Mouse (Mus musculus) hindbrain, embryonic 16.5 days (tissue): ENCODE results near the gene Kdm2a. TPM values are rescaled to one million over a fixed set of nuclear protein-coding genes. Genes with fewer than 3 reads are reported as not detected.

Experiments used
- ATAC-seq: fragments of 200-750 bp; cut with Nextera tagmentation; 2 replicates; pipeline ENCODE4 v1.8.0; 2017; ENCODE audit warnings: moderate TSS enrichment, moderate library complexity
- H3K27ac ChIP-seq: fragments of 300-500 bp; sonication (generic); 2 replicates; pipeline ENCODE4 v1.5.1; 2014; ENCODE audit warnings: low read depth, mild to moderate bottlenecking, control low read depth, low read length, moderate library complexity
- H3K27me3 ChIP-seq: fragments of 300-500 bp; sonication (generic); replicated peaks from 2 replicates; pipeline ENCODE4 v1.6.1; 2014; ENCODE audit warnings: low read length; ENCODE audit not compliant: control insufficient read depth, insufficient read depth
- H3K36me3 ChIP-seq: fragments of 300-500 bp; sonication (generic); 2 replicates; pipeline ENCODE4 v1.6.1; 2014; ENCODE audit warnings: mild to moderate bottlenecking, low read length, moderate library complexity, mixed read lengths; ENCODE audit not compliant: control insufficient read depth, insufficient read depth
- H3K4me1 ChIP-seq: fragments of 300-500 bp; sonication (generic); 2 replicates; pipeline ENCODE4 v1.6.1; 2014; ENCODE audit warnings: low read depth, low read length; ENCODE audit not compliant: control insufficient read depth, insufficient read depth
- H3K4me2 ChIP-seq: fragments of 300-500 bp; sonication (generic); 2 replicates; pipeline ENCODE4 v1.6.1; 2014; ENCODE audit warnings: mild to moderate bottlenecking, low read length, control low read depth, moderate library complexity
- H3K4me3 ChIP-seq: fragments of 300-500 bp; sonication (generic); 2 replicates; pipeline ENCODE4 v1.5.1; 2014; ENCODE audit warnings: mild to moderate bottlenecking, low read length, control low read depth, moderate library complexity
- H3K9ac ChIP-seq: fragments of 300-500 bp; sonication (generic); 2 replicates; pipeline ENCODE4 v1.6.1; 2014; ENCODE audit warnings: low read depth, mild to moderate bottlenecking, control low read depth, low read length, moderate library complexity
- H3K9me3 ChIP-seq: fragments of 300-500 bp; sonication (generic); 2 replicates; pipeline ENCODE4 v1.6.1; 2014; ENCODE audit warnings: mild to moderate bottlenecking, low read length, moderate library complexity; ENCODE audit not compliant: control insufficient read depth
- WGBS: fragments of 180-500 bp; shearing (Covaris S2); extraction: QIAGEN DNeasy Blood & Tissue Kit; methylation state at CpG from one replicate; pipeline ENCODE4 v1.1.7; 2014; 5-methylcytosine and 5-hydroxymethylcytosine counted together
- polyA plus RNA-seq: library from polyadenylated mRNA; unstranded; fragments of >200 nt; fragmentation: Nextera tagmentation; extraction: Ambion mirVana; gene quantifications from 2 replicates; pipeline ENCODE4 v1.2.1, GENCODE M21; 2015

Gene Kdm2a
- polyA plus RNA-seq, 1 experiment from 2014 or later = 29.8 TPM

GRCm38 (mm10) chr19:4290749-4291148 lies 107.3 kb downstream of the Kdm2a start:
- Histone ChIP-seq H3K27ac (no peak overlapping the region), H3K4me2 (no peak overlapping the region), H3K4me3 (no peak overlapping the region), H3K4me1 (no peaks in the 10 kb centered on the region), H3K9ac (no peak overlapping the region), H3K36me3 (peaks cover 62% of the 10 kb centered on the region), H3K27me3 (no peaks in the 10 kb centered on the region), H3K9me3 (no peaks in the 10 kb centered on the region)
- WGBS = 65% methylated on average over 15 of the region's 15 CpGs
- no peak for ATAC-seq

- Histone ChIP-seq H3K36me3 (peaks cover 33% of the 10 kb centered on the region), H3K4me1 (peaks cover 17% of the 10 kb centered on the region)
Measured at GRCm38 (mm10) chr19:4283653-4284052, 114.4 kb downstream of the Kdm2a start.

DNA sequence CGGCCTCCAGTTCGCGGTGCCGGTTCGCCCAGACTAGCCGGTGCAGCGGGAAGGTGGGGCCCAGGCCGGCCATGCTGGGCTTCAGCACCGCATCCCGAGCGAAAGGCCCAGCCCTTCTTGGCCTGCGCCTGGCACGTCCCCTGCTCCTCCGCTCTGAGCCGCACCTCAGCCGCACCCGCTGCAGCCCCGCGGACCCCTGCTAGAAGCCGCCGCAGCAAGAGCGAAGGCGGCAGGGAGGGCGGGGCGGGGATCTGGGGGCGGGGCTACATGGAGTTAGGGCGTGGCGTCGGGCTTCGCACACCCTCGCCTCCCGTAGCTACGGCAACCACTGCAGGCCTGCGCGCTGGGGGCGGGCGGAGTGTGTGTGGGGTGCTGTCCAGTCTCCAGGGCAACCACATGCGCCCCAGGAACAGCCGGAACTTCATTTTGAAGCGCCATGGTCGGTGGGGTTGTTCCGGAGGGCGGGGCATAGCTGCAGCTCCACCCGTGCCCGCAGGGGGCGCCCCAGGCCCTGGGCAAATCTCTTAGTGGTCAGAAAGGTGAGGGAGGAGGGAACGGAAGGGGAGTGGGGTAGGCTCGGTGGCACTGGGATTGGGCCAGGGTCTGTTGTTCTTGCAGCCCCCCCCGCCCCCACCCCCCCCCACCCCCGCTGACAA lies 115.1 kb downstream of the Kdm2a start, which contains the start of gene Ankrd13d:
Gene Ankrd13d (minus strand): TSS at position 240 of the 656 bp plus-strand sequence.
- WGBS = 0% methylated on average over 48 of the region's 50 CpGs
- ATAC-seq = peak; percentile 95

More at GRCm38 (mm10) chr19:4283653-4284052, 114.4 kb downstream of the Kdm2a start:
- 47% methylated on average over 7 of the region's 7 CpGs for WGBS
- H3K9me3 ChIP-seq = peaks cover 2% of the 10 kb centered on the region
- H3K4me3 ChIP-seq = peak overlapping the region; percentile 72
- no peak for ATAC-seq
- H3K4me2 ChIP-seq = peak overlapping the region; percentile 75
- H3K9ac ChIP-seq = peak overlapping the region; percentile 91
- no peaks in the 10 kb centered on the region for H3K27me3 ChIP-seq
- peak overlapping the region; percentile 85 for H3K27ac ChIP-seq

DNA sequence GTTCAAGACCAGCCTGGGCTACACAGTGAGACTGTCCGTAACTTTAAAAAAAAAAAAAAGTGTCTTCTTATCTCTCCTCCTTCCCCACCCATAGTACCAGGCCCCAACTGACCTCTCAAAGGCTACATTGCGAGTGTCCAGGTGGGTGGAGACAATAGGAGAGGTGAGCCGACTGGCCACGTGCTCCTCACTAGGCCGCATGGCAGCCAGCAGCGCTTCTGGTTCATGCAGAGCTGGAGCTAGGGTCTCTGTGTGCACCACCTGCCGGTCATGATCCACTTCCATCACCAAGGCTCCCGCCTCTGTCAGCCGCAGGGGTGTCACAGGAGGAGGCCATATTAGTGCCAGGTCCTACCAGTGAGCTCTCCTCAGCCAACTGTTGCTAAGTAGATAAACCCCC lies 117.7 kb downstream of the Kdm2a start:
- Histone ChIP-seq H3K4me3 (no peak overlapping the region), H3K9ac (no peak overlapping the region), H3K9me3 (peaks cover 7% of the 10 kb centered on the region), H3K4me2 (no peak overlapping the region), H3K4me1 (peaks cover 17% of the 10 kb centered on the region), H3K27me3 (no peaks in the 10 kb centered on the region), H3K27ac (no peak overlapping the region), H3K36me3 (peaks cover 14% of the 10 kb centered on the region)
- WGBS = 97% methylated on average over 9 of the region's 9 CpGs
- no peak for ATAC-seq

More for the DNA sequence above, 115.1 kb downstream of the Kdm2a start, which contains the start of gene Ankrd13d:
- Histone ChIP-seq H3K4me2 (peak within 1 kb of the TSS; percentile 75), H3K36me3 (peaks cover 28% of the 10 kb centered on the region), H3K27me3 (no peaks in the 10 kb centered on the region), H3K9ac (peak within 1 kb of the TSS; percentile 91), H3K4me3 (peak within 1 kb of the TSS; percentile 72), H3K9me3 (peaks cover 2% of the 10 kb centered on the region), H3K27ac (peak within 1 kb of the TSS; percentile 85), H3K4me1 (peaks cover 17% of the 10 kb centered on the region)

DNA sequence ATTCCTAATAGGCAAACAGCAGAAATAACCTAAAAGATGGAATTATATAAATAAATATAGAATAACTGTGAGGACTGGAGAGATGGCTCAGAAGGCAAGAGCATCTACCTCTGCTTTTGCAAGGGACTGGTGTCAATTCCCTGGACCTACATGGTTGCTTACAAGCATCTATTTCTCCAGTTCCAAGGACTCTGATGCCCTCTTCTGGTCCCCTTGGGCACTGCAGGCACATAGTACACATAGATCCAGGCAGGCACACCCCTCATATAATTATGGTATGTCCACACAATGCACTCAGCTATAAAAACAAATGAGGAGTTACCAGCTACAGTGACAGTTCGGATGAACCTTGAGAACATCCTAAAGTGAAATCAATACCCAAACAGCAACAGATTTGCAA lies 118.6 kb downstream of the Kdm2a start:
- no peak overlapping the region for H3K9ac ChIP-seq
- H3K27ac ChIP-seq = no peak overlapping the region
- peaks cover 7% of the 10 kb centered on the region for H3K9me3 ChIP-seq
- WGBS = 98% methylated on average over 1 of the region's 1 CpGs
- peaks cover 14% of the 10 kb centered on the region for H3K36me3 ChIP-seq
- H3K4me3 ChIP-seq = no peak overlapping the region
- no peak for ATAC-seq
- no peak overlapping the region for H3K4me2 ChIP-seq
- H3K27me3 ChIP-seq = no peaks in the 10 kb centered on the region
- peaks cover 17% of the 10 kb centered on the region for H3K4me1 ChIP-seq

GRCm38 (mm10) chr19:4270972-4271371 lies 127.1 kb downstream of the Kdm2a start:
- H3K27ac ChIP-seq = no peak overlapping the region
- H3K4me2 ChIP-seq = no peak overlapping the region
- H3K36me3 ChIP-seq = peaks cover 5% of the 10 kb centered on the region
- ATAC-seq = no peak
- peaks cover 5% of the 10 kb centered on the region; the same call in 1 of the 2 replicates for H3K27me3 ChIP-seq
- 94% methylated on average over 11 of the region's 11 CpGs for WGBS
- H3K4me3 ChIP-seq = no peak overlapping the region
- H3K9me3 ChIP-seq = peaks cover 2% of the 10 kb centered on the region
- H3K9ac ChIP-seq = no peak overlapping the region
- peaks cover 10% of the 10 kb centered on the region for H3K4me1 ChIP-seq

- no peak overlapping the region for H3K4me3 ChIP-seq
- H3K27ac ChIP-seq = no peak overlapping the region
- no peak overlapping the region for H3K4me2 ChIP-seq
- H3K4me1 ChIP-seq = peaks cover 10% of the 10 kb centered on the region
- peaks cover 5% of the 10 kb centered on the region; the same call in 1 of the 2 replicates for H3K27me3 ChIP-seq
- H3K36me3 ChIP-seq = peaks cover 3% of the 10 kb centered on the region
- no peak for ATAC-seq
- H3K9me3 ChIP-seq = no peaks in the 10 kb centered on the region
- H3K9ac ChIP-seq = no peak overlapping the region
- 67% methylated on average over 6 of the region's 6 CpGs for WGBS
Measured at GRCm38 (mm10) chr19:4270187-4270586, 127.9 kb downstream of the Kdm2a start.

DNA sequence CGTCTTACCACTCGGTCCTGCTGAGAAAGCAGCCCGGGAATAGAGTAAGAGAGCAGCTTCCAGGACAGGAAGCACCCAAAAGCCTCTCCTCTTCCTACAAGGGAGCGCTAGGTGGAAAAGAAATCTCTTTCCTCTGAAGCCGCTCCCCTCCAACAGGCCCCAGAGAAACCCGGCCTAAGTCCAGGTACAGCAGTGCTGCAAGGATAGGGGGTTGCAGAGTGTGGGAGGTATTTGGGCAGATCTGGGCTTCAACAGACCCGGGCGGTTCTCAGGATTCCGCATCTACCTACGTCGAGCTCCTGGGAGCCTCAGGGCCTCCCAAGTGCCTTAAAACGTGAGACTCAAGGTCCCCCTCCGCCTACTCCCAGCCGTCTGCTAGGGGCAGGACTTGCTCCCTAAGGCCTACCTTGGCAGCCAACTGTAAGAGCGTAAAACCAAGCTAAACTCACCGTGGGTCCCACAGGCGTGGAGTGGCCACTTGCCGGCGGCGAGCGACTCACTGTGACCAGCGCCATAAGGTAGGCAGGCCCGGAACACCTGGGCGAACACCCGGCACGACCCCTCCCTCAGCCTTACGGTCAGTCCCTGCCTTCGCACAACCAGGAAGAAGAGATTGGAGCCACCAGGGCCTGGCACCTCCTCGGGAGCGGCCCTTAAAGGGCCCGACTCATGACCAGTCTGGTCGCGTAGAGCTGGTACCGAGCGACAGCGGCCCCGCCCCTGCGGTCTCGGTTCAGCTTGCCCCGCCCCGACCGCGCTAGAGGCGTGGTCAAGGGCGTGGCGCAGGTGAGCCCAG lies 129.3 kb downstream of the Kdm2a start, which contains the start of gene Ssh3:
Gene Ssh3 (minus strand): TSS at position 615 of the 796 bp plus-strand sequence.
- peak; percentile 80 for ATAC-seq
- 7% methylated on average over 43 of the region's 46 CpGs for WGBS
- Histone ChIP-seq H3K9ac (peak within 1 kb of the TSS; percentile 64), H3K4me3 (peak within 1 kb of the TSS; percentile 41), H3K9me3 (no peaks in the 10 kb centered on the region), H3K36me3 (peaks cover 3% of the 10 kb centered on the region), H3K4me1 (peaks cover 10% of the 10 kb centered on the region), H3K4me2 (peak within 1 kb of the TSS; percentile 61), H3K27ac (no peak within 1 kb of the TSS), H3K27me3 (peaks cover 5% of the 10 kb centered on the region; the same call in 1 of the 2 replicates)

GRCm38 (mm10) chr19:4265956-4266355 lies 132.1 kb downstream of the Kdm2a start:
- peaks cover 10% of the 10 kb centered on the region for H3K4me1 ChIP-seq
- peaks cover 3% of the 10 kb centered on the region; the same call in 1 of the 2 replicates for H3K36me3 ChIP-seq
- H3K27ac ChIP-seq = no peak overlapping the region
- no peak overlapping the region for H3K9ac ChIP-seq
- no peak for ATAC-seq
- no peaks in the 10 kb centered on the region for H3K9me3 ChIP-seq
- H3K4me2 ChIP-seq = no peak overlapping the region
- H3K27me3 ChIP-seq = peaks cover 4% of the 10 kb centered on the region; the same call in 1 of the 2 replicates
- no peak overlapping the region for H3K4me3 ChIP-seq
- 73% methylated on average over 4 of the region's 4 CpGs for WGBS
